ENCODE assay signal across 15 mouse cellular contexts in the genomic region with DNA sequence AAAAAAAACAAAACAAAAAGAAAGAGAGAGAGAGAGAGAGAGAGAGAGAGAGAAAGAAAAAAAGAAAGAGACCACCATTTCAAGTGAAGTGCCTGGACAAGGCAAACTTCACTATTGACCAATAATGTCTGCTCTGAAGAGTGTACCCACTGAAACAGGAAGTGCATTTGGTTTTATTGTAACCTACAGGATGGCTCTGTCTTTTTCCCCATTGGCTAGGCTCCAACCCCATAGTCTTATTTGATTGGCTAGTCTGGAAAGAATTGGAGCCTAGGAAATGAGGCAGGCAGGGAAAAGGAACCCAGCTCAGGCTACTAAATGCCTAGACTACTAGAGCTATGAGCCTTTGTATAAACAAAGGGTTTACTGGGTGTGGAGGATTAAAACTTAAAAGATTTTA.
"Had no signal": no experiment of that assay in that cellular context is flagged by ENCODE, and none has a peak within 500 bp of the region (broad histone marks: within the 10 kb centered on the region; RNA-seq: fewer than 3 reads in every experiment).

No protein-coding gene starts in this region.

- H3K4me2 ChIP-seq: limb, embryonic 12.5 days; midbrain, embryonic 11.5 days; neural tube, embryonic 13.5 days; stomach, embryonic 15.5 days had no signal

- H3K27ac ChIP-seq: kidney, postnatal 0 days; layer of hippocampus, adult 2 months; limb, embryonic 12.5 days; liver, embryonic 14.5 days; neural tube, embryonic 13.5 days; stomach, embryonic 15.5 days had no signal

- H3K9ac ChIP-seq: limb, embryonic 12.5 days; liver, embryonic 14.5 days; neural tube, embryonic 13.5 days; stomach, embryonic 15.5 days had no signal

- H3K4me1 ChIP-seq: stomach, embryonic 15.5 days had no signal

- H3K4me3 ChIP-seq: layer of hippocampus, adult 2 months; limb, embryonic 12.5 days; neural tube, embryonic 13.5 days; stomach, embryonic 15.5 days had no signal

- H3K36me3 ChIP-seq: limb, embryonic 12.5 days; neural tube, embryonic 13.5 days; stomach, embryonic 15.5 days had no signal

- H3K27me3 ChIP-seq: stomach, embryonic 15.5 days had no signal

- ATAC-seq: midbrain, embryonic 16.5 days had no signal

- H3K9me3 ChIP-seq: limb, embryonic 12.5 days; neural tube, embryonic 13.5 days; stomach, embryonic 15.5 days had no signal

- DNase-seq: kidney, adult 11 months; kidney, adult 9 months; kidney, postnatal 36 days; liver; lung, adult 18-20 months; right cerebral cortex, postnatal 14 days; thymus, postnatal 4 days had no signal
